Mouse (Mus musculus): Measurements from ENCODE around the gene Mcm10.

Gene Mcm10

DNA sequence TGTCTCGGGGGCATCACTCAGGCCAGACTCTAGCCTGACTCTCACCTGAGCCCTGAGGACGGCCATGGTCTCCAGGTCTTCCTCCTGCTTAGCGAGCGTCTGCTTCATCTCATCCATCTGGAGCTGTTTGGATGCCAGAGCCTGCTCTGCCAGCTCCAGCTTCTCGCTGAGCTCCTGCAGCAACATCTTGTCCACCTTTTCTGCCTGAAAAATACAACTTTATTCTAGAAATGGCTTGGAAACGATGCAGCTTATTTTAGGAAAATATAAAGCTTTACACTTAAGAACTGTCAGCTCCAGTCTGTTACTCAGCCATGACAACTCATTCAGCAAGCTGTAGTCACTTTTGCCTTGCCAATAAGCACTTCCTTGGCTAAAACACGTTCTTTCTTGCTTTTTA, 18.6 kb upstream of the Mcm10 start:
- DNase-seq: no peak

DNA sequence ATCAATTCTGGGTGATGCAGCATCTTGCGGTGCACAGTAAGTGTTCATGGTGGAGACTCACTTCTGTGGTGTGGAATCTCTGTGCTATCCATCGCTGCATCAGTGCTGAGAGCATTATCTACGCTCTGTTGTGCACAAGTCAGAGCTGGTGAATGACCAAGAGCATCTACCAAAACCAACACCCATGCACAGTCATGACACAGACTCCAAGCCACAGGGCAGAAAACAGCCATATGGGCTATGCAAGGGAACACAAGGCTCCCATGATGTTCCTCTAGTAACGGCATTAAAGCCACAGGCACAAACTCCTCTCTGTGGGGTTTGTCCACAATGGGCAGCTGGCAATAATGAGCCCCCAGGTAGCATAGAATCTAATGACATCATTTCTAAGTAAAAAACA, 17.2 kb upstream of the Mcm10 start:
- no peak for DNase-seq

DNA sequence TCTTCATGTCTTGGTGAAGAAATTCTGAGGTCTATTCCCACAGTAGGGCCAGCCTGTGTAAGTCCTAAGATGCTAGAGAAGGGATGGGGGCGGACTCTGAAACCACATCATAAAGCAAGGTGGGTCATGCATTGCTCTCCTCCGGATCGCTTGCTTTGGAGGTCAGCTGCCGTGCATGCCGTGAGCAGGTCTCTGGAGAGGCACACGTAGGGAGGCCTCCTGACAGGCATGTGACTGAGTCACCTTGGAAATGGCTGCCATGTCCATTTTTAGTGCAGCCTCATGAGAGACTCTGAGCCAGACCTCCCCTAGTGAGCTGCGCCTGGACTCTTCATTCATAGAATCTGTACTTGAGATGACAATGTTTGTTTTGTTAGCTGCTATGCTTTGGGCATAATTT, 15.5 kb upstream of the Mcm10 start:
- no peak for DNase-seq

DNA sequence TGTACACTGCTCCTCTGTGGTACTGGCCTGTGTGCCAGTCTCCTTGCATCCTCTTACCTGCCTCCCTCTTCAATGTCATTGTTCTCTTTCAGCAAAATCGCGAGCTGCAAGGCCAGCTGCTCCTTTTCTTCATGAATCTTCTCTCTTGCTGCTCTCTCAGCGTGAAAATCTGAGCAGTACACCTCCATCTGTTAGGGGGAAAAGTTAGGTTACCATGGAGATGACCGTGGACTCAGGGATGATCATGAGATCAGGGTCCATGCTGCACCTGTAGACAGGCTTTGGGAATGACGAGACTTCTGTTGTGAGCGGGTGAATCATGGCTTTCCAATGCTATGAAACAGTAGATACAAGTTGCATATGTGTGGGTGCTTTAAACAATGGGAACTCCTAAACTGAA, 14.5 kb upstream of the Mcm10 start:
- DNase-seq: no peak

DNA sequence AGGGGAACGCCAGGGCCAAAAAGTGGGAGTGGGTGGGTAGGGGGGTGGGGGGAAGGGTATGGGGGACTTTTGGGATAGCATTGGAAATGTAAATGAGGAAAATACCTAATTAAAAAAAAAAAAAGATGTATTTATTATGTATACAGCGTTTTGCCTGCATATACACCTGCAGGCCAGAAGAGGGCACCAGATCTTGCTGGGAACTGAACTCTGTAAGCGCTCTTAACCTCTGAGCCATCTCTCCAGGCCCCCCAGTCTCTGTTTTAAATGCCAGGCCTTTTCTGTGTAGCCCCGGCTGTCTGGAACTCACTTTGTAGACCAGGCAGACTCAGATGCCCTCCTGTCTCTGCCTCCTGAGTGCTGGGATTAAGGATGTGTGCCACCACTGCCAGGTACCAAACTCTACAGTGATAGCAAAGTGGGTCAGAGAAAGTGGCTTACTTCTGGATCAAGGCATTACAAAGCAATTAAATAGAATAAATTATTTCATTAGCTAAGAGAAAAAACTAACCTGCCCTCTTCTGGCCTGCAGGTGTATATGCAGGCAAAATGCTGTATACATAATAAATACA, 12.7 kb upstream of the Mcm10 start:
- DNase-seq: no peak

DNA sequence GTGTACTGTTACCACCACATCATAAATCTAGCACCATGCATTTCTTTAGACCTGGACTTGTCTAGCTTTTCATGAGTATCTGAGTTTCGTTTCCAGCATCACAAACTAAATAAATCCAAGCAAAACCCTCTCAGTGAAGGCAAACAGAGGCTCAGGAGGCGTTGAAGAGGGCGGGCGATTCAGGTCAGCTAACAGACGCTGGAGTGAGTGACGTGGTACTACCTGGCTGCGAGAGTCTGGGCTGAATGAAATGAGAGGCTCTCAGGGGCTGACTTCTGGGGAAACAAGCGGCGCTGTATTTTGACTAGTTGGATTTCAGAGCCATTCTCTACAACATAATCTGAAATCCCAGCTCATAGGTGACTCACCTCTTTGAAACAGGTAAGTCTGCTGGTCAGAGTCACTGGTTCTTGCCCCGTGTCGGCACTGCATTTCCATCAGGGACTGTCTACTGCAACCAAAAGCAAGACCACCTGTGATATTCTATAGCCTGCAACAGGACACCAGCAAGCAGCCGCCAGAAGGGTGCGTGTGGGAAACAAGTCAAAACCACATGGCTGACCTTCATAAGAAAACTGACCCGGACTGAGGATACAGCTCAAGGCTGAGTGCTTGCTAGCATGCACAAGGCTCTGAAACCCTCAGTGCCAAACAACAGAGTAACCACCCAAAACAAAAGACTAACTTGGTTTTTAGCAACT, 11.3 kb upstream of the Mcm10 start:
- DNase-seq: no peak

DNA sequence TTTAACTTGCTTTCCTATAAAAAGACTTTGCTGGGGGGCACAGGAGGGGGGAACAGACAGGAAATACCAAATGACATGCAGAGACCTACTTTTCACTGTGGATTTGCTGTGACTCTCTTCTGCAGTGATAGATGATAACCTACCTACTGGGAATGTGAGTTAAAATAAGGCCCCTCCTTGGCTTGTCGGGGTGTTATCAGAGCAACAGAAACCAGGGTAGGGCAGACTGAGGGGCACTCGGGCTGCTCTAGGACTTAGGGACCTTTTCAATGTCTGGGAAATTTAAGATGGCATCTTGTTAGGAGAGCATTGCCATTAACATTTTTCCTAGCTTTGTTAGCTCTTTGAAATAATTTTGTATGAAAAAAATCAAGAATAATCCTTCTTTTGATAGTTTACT, 10.7 kb upstream of the Mcm10 start:
- no peak for DNase-seq

DNA sequence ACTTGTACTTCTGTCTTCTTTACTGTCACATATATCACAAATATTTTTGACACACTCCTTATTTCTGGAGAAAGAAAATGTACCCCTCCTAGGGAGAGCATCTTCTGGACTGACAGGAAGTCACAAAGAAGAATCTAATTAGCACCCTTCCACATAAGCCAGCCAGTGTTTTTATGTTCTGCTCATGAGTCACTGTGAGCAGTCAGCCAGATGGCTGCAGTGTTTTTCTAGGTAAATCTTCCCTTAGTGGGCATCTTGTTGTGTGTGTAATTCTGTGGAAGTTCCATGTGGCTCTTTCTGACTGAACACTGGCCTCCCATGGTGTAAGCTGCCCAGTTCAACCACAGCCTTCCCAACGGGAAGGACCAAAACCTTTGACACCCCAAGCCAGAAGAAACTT, 7.1 kb upstream of the Mcm10 start:
- DNase-seq: no peak

DNA sequence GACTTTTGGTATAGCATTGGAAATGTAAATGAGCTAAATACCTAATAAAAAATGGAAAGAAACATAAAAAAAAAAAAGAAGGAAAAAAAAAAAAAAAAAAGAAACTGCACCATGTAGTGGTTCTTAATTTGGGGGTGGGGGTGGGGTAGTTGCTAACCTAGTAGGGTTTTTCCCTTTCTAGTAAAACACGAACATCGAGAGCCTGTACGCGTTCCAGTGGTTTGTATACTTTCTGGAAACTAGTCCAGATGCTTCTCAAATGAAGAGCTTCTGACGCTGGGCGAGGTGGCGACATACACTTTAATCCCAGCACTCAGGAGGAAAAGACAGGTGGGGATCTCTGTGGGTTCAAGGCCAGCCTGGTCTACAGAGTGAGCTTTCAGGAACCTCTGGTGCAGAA, 4.3 kb upstream of the Mcm10 start:
- no peak for DNase-seq

DNA sequence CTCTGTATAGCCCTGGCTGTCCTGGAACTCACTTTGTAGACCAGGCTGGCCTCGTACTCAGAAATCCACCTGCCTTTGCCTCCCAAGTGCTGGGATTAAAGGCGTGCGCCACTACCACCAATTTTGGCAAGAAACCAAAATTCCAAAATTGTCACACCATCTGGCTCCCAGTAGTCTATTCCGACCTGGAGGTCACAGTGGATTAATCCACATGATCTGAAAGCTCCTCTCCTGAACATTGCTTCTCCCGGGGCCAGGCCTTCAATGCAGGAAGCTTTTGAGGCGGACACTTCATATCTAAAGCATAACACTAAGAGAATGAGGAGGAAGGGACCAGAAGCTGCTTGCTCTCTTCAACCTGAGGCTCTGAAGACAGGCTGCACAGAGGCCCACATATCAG, 2.9 kb upstream of the Mcm10 start:
- DNase-seq: no peak

DNA sequence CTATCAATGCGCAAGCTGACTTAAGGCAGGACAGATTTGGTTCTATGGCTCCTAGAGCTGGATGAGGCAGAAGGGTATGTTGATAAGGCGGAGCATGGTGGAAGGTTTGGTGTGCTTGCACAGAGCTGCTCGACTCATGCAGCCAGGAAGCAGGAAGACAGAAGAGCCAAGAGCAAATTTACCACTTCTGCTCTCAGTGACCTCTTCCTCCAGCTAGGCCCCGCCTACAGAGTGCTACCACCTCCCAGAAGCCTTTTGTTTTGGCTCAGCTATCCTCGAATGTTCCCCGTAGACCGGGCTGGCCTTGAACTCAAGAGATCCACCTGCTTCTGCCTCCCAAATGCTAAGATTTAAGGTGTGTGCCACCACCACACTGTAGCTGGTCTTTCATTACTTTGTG, 2.0 kb upstream of the Mcm10 start:
- no peak for DNase-seq

DNA sequence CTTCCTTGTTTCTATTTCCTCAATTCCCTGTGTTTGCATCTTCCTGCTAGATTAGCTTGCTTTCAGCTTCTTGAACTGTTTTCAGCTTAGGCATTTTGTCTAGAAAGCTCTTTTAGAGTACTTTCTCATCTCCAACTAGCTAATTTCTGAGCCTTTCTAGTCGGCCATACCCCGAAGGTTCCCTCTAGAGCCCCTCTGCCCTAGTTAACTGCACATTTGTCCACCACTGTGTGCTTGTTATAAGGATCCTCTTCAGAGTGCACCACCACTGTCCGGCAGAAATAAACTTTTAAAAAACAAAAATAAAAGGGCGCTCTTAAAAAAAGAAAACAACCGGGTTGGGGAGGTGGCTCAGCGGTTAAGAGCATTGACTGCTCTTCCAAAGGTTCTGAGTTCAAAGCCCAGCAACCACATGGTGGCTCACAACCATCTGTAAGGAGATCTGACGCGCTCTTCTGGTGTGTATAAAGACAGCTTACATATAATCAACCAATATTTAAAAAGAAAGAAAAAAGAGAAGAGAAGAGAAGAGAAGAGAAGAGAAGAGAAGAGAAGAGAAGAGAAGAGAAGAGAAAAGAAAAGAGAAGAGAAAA, 597 bp downstream of the Mcm10 start:
- DNase-seq: no peak

DNA sequence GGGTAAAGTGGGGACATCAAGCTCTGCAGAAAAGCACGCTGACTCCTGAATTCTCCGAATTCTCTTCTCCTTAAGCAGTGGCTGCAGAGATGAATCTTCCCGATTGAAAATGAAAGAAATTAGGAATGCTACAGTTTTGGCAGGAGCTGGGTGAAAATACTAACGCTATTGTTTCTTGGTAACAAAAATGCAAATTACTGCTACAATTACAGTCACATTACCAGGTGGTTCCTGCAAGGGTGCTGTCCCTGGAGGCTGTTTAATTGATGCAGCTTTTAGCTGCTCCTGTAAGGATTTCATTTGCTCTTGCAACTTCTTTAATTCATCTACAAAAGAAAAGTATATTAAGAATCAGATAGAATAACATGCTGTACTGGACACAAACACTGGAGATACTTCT, 5.5 kb downstream of the Mcm10 start:
- DNase-seq: no peak

DNA sequence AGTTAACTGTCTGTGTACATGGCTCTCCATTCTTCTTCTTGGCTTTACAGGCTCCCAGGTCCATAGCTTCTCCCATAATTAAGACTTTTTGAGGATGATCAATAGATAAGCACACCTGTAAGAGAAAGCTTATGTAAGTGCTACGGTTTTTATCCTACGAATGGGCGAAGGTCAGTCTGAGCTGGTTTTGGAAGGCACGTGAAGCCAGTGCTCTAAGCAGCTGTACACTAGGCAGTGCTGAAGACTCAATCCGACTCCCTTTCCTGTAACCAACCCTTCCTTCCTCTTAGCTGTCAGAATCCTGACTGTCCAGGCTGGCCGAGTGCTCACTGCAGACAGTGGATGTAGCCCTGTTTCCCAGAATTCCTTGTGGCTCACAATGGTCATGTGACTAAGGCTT, 11.3 kb downstream of the Mcm10 start:
- DNase-seq: no peak

DNA sequence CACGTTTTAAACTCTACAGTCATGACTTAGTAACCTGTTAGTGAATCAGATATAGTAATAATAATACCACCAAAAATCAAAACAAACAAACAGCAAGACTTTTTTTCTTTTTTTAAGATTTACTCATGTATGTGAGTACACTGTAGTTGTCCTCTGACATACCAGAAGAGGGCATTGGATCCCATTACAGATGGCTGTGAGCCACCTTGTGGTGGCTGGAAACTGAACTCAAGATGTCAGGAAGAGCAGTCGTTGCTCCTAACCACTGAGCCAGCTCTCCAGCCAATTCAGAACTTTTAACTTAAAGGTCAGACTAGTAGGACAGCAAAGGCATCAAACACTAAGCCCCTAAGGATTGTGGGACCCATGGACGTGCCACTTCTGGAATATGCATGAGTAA, 13.7 kb downstream of the Mcm10 start:
- peak; percentile 22 for DNase-seq

DNA sequence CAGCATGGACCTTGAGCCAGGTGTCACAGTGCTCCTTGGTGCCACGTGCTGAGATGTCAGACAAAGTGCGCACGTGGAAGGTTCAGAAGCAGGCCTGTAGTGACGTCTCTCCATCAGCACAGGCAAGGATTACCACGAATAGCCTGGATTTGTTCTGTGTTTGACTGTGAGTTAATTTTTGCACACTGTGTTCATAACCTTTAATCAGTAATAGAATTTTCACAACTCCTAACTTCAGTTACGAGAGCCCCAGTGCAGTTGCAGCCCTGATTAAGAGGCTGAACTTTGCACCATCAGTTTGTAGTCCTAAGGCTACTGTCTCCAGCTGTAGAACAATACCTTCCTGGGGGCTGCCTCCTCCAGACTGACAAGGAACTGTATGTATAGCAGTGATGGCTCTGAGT, 16.2 kb downstream of the Mcm10 start:
- no peak for DNase-seq

DNA sequence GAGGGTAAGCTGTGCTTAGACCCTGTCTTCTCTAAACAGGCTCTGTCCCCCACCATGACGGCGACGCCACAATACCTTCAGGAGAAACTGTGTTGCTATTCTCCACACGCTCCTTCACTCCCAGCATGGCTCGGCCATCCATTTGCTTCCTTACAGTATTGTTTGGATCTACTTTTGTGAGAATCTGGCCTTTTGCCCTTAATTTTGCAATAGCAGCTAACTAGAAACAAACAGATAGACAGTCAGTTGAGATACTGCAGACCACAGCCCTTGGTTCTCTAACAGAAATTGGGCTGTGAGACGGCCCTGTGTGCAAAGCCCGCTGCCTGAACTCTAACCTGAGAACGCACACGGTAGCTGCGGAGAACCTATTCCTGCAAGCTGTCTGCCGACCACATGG, 16.9 kb downstream of the Mcm10 start:
- DNase-seq: no peak

DNA sequence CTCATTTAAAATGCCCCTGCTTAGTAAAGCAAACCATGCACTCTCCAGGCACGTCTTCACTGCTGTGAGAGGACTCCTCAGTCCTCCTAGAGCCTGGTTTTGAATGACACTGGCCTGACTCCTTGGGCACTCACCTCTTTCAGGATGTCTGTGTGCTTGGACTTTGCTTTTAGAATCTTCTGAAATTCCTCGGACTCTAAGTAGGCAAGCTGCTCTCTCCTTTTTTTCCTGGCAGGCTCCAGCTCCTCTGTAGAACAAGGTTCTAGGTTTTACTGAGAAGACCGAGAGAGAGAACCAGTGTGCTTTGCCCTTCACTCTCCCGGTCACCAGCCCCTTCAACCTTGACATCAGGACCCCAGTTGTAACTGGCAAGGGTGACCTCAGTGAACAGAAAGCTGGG, 18.2 kb downstream of the Mcm10 start:
- no peak for DNase-seq

DNA sequence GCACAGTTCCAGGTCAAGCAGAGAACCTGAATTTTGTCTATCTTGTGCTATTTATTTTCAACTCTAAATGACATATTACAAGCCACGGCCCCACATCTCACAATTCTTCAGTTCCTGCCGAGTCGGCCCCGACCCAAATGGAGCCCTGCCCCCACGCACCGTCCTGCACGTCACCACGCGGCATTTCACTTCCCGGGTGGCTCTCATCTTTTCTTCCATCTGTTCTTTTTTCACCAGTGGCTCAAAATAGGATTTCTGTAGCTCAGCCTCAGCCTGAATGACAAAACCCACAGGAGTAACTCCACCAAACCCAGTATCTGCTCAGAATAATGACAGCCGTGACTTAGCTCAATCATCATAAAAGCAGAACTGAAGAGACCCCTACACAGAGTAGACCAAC, 19.0 kb downstream of the Mcm10 start:
- no peak for DNase-seq

DNA sequence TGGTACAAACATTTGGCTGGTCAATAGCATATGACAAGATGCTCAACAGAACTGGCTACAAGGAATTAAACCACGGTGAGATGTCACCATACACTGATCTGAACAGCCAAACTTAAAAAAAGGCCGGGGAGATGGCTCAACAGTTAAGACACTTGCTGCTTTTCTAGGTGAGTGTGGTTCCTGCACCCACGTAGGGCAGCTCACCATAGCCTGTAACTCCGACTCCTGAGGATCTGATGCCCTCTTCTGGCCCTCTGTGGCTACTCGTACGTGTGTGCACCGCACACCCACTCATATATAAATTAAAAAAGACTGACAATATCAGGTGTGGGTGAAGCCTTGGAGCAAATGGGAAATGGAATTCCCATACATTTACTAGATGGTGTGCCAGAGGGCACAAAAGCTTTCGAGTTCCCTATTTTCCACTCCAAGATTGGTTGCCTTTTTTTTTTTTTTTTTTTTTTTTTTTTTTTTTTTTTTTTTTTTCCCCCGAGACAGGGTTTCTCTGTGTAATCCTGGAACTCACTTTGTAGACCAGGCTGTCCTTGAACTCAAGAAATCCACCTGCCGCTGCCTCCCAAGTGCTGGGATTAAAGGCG, 23.7 kb downstream of the Mcm10 start:
- DNase-seq: peak; percentile 8

DNA sequence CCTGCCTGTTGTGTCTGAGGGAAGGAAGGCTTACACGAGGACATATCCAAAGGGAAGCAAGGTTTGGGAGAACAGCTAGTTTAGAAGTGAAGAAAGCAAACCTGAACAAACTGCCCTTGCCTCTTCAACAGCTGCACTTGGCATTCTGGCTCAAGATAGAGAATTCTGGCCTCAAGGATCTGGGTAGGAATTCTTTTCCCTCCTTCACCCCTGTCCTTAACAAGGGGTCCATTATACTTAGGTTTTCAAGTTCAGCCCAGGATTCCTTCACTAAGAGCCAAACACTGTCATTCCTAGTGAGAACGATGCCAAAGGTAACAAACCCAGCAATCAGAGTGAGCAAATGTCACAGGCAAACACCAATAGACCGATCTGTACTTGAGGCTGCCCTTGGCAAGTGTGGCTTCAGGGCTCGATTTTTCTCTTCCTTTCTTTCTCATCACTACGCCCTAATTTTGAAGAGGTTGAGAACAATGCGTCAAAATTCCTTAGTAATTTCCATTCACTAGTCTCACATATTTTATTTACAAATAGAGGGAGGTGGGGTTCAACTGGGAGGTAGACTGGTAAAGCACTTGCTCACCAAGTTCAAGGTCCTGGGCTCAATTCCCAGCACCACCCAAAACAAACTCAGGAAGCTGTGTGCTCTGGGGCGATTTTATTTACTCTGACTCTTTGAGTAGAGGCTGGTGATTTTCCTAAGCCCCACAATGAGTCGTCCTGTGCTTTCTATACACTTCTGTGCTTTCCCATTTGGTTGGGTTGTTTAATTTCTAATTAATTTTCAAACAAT, 25.0 kb downstream of the Mcm10 start:
- DNase-seq: peak; percentile 11

DNA sequence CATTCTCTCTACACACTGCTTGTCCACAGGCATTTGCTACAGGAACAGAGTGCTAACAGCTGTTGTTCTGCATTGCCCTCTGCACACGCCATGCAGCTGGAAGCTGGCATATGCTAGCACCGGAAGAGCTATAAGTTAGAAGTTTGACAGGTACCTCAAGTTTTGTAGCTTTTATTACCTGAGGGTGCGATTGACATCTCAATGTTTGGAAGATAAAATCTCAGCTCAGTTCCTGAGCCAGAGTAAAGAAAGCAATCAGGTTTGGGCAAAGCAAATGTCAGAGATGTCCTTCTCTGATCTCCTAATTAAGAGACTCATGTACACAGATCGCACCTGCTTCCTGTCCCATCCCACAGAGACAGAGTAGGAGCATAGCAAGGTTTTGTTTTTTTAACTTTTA, 25.8 kb downstream of the Mcm10 start:
- DNase-seq: no peak

DNA sequence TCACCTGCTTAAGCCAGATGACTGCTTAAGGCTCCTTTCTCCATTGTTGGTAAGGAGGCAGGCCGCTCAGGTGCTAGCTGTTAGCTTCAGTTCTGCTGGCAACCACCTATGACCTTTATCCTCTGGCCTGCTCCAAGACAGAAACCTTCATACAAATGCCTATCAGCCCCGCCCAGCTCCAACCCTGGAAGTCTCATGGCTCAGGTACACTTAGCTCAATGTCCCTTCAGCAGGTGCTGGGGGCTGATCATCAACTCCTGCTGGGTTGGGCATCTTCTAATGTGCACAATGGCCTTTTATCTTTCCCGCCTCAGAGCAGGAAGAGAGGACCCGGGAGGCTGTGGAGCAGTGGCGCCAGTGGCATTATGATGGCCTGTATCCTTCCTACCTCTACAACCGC, 27.6 kb downstream of the Mcm10 start:
- no peak for DNase-seq

DNA sequence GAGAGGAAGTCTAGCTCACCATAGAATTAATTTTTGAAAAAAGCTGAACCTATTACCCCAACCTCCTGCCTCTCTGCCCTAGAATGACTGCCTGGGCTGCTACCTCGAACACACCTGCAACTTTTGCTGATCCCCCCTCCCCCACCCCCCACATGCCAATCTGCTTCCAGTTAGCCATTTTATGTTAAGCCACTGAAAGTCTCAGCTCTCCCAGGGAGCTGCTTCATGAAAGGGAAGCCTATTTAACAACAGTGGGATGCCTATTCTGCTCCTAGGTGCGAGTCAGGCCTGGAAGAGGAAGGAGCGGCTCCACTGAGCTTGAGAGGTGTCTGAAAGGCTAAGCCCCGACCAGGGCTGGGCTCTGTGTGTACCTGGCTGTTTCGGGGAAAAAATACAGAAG, 28.6 kb downstream of the Mcm10 start:
- DNase-seq: no peak
